Mouse (Mus musculus): ENCODE data around the gene Gnrhr.

Gene Gnrhr

GRCm38 (mm10) chr5:86197801-86198200, at the start of gene Gnrhr:
TSS of gene Gnrhr (minus strand) at chr5:86197901.
- no peak for DNase-seq

- no peak for DNase-seq
These were observed 48.9 kb upstream of the Gnrhr start for GRCm38 (mm10) chr5:86246559-86246958.

GRCm38 (mm10) chr5:86244880-86245279, 47.2 kb upstream of the Gnrhr start:
- no peak for DNase-seq

- DNase-seq, result no peak
These were observed 46.6 kb upstream of the Gnrhr start for GRCm38 (mm10) chr5:86244275-86244674.

- no peak for DNase-seq
These were observed 29.6 kb upstream of the Gnrhr start for GRCm38 (mm10) chr5:86227156-86227853.

GRCm38 (mm10) chr5:86191356-86191755, 6.3 kb downstream of the Gnrhr start:
- peak in 1 of 2 experiments; percentile 16 for DNase-seq

- peak; percentile 51 to 52 for DNase-seq
These were observed 6.9 kb downstream of the Gnrhr start for GRCm38 (mm10) chr5:86190770-86191169.

GRCm38 (mm10) chr5:86190290-86190689, 7.4 kb downstream of the Gnrhr start:
- DNase-seq, result peak in 1 of 2 experiments; percentile 8

- DNase-seq, result no peak
These were observed 10.3 kb downstream of the Gnrhr start for GRCm38 (mm10) chr5:86187441-86187840.

GRCm38 (mm10) chr5:86173778-86174177, 23.9 kb downstream of the Gnrhr start:
- DNase-seq, result no peak

GRCm38 (mm10) chr5:86172449-86173161, 25.1 kb downstream of the Gnrhr start, which contains the start of gene Uba6:
TSS of gene Uba6 (minus strand) at chr5:86172803.
- DNase-seq, result peak; percentile 100

GRCm38 (mm10) chr5:86172088-86172448, 25.6 kb downstream of the Gnrhr start:
- DNase-seq, result no peak
